Mouse (Mus musculus): Measurements from ENCODE around the gene Dnah8. TPM values are rescaled to one million over a fixed set of nuclear protein-coding genes. Genes with fewer than 3 reads are reported as not detected.

Dnah8 gene
- polyA plus RNA-seq, 1 experiment from 2014 or later = 1.5 TPM

GRCm38 (mm10) chr17:30718197-30718596, 94.0 kb downstream of the Dnah8 start:
- no peak for ATAC-seq (replicated peaks; ENCODE audit: insufficient number of reproducible peaks, low FRiP score, low TSS enrichment, low read depth)
- Histone ChIP-seq H3K27me3 (ENCODE audit: control insufficient read depth, insufficient read depth, low read length) (no peaks in the 10 kb centered on the region), H3K4me1 (ENCODE audit: control insufficient read depth, insufficient read depth, low read length) (no peaks in the 10 kb centered on the region), H3K9me3 (replicated peaks; ENCODE audit: control insufficient read depth, low read length) (no peaks in the 10 kb centered on the region), H3K4me2 (ENCODE audit: low read depth, low read length) (no peak overlapping the region), H3K36me3 (replicated peaks; ENCODE audit: control insufficient read depth, insufficient read depth, low read depth, low read length) (no peaks in the 10 kb centered on the region), H3K9ac (replicated peaks; ENCODE audit: low read length) (no peak overlapping the region), H3K27ac (replicated peaks; ENCODE audit: low read depth, low read length) (no peak overlapping the region), H3K4me3 (ENCODE audit: low read depth, low read length) (no peak overlapping the region)
- 92% methylated on average over 7 of the region's 7 CpGs for WGBS
- DNase-seq (ENCODE audit: low spot score) = no peak

DNA sequence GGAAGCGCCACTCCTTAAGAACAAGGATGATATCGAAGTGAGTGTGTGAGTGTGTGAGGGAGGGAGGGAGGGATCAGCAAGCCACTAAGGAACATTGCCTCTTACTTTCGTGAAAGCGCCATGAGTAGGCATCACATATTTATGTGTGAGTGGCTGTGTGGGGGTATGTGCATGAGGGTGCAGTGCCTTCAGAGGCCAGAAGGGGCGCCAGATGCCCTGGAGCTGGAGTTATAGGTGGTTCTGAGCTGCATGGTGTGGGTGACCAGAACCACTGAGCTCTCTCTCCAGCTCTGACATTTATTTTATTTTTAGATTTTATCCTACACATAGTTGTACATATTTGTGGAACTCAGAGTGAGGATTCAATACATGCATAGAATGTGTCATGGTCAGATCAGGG, 94.9 kb downstream of the Dnah8 start:
- 76% methylated on average over 5 of the region's 5 CpGs for WGBS
- ATAC-seq (replicated peaks; ENCODE audit: insufficient number of reproducible peaks, low FRiP score, low TSS enrichment, low read depth) (no peak), DNase-seq (ENCODE audit: low spot score) (no peak)
- H3K4me3 ChIP-seq (ENCODE audit: low read depth, low read length) = no peak overlapping the region
- no peak overlapping the region for H3K4me2 ChIP-seq (ENCODE audit: low read depth, low read length)
- H3K4me1 ChIP-seq (ENCODE audit: control insufficient read depth, insufficient read depth, low read length) = no peaks in the 10 kb centered on the region
- H3K27me3 ChIP-seq (ENCODE audit: control insufficient read depth, insufficient read depth, low read length) = no peaks in the 10 kb centered on the region
- no peaks in the 10 kb centered on the region for H3K9me3 ChIP-seq (replicated peaks; ENCODE audit: control insufficient read depth, low read length)
- no peak overlapping the region for H3K9ac ChIP-seq (replicated peaks; ENCODE audit: low read length)
- H3K27ac ChIP-seq (replicated peaks; ENCODE audit: low read depth, low read length) = no peak overlapping the region
- H3K36me3 ChIP-seq (replicated peaks; ENCODE audit: control insufficient read depth, insufficient read depth, low read depth, low read length) = no peaks in the 10 kb centered on the region

DNA sequence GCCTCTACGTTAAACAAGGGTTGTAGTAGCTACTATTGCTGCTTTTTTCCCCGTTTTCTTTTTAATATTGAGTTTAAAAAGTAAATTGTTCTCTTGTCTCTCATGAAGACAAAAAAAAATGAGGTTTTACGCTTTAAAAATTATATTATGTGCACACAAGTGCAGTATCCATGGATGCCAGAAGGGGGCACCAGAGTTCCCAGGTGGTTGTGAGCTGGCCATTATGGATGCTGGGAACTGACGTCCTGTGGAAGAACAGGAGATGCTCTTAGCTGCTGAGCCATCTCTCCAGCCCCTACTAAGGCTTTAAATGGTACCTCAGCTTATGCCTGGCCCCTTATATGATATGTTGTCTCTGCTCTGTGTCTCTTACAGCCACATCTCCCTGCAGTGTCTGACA, 103.6 kb downstream of the Dnah8 start:
- WGBS = 51% methylated on average over 4 of the region's 4 CpGs
- Histone ChIP-seq H3K4me2 (ENCODE audit: low read depth, low read length) (no peak overlapping the region), H3K9me3 (replicated peaks; ENCODE audit: control insufficient read depth, low read length) (no peaks in the 10 kb centered on the region), H3K27ac (replicated peaks; ENCODE audit: low read depth, low read length) (no peak overlapping the region), H3K4me1 (ENCODE audit: control insufficient read depth, insufficient read depth, low read length) (no peaks in the 10 kb centered on the region), H3K27me3 (ENCODE audit: control insufficient read depth, insufficient read depth, low read length) (no peaks in the 10 kb centered on the region), H3K9ac (replicated peaks; ENCODE audit: low read length) (no peak overlapping the region), H3K36me3 (replicated peaks; ENCODE audit: control insufficient read depth, insufficient read depth, low read depth, low read length) (no peaks in the 10 kb centered on the region), H3K4me3 (ENCODE audit: low read depth, low read length) (no peak overlapping the region)
- DNase-seq (ENCODE audit: low spot score) (no peak), ATAC-seq (replicated peaks; ENCODE audit: insufficient number of reproducible peaks, low FRiP score, low TSS enrichment, low read depth) (no peak)

DNA sequence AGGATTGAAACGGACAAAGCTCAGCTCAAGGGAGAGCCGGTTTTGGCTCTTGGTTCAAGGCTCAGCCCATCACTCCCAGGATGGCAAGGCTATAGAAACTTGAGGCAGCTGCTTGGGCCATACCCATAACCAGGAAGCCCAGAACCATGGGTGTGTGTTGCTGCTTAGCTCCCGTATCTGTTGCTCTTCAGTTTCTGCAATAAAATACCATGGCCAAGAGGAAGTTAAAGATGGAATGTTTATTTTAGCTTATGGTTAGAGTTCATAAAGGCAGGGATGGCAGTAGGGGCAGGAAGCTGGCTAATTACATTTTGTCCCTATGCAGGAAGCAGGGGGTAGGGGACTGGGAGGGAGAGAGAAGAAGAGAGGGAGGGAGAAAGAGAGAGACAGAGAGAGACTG, 108.6 kb downstream of the Dnah8 start:
- H3K36me3 ChIP-seq (replicated peaks; ENCODE audit: control insufficient read depth, insufficient read depth, low read depth, low read length) = no peaks in the 10 kb centered on the region
- no peak overlapping the region for H3K9ac ChIP-seq (replicated peaks; ENCODE audit: low read length)
- H3K27me3 ChIP-seq (ENCODE audit: control insufficient read depth, insufficient read depth, low read length) = no peaks in the 10 kb centered on the region
- no peak overlapping the region for H3K4me3 ChIP-seq (ENCODE audit: low read depth, low read length)
- DNase-seq (ENCODE audit: low spot score) (no peak), ATAC-seq (replicated peaks; ENCODE audit: insufficient number of reproducible peaks, low FRiP score, low TSS enrichment, low read depth) (no peak)
- WGBS = 67% methylated on average over 3 of the region's 3 CpGs
- no peaks in the 10 kb centered on the region for H3K4me1 ChIP-seq (ENCODE audit: control insufficient read depth, insufficient read depth, low read length)
- no peak overlapping the region for H3K4me2 ChIP-seq (ENCODE audit: low read depth, low read length)
- no peaks in the 10 kb centered on the region for H3K9me3 ChIP-seq (replicated peaks; ENCODE audit: control insufficient read depth, low read length)
- no peak overlapping the region for H3K27ac ChIP-seq (replicated peaks; ENCODE audit: low read depth, low read length)

- no peak overlapping the region for H3K9ac ChIP-seq (replicated peaks; ENCODE audit: low read length)
- no peaks in the 10 kb centered on the region for H3K27me3 ChIP-seq (ENCODE audit: control insufficient read depth, insufficient read depth, low read length)
- no peaks in the 10 kb centered on the region for H3K4me1 ChIP-seq (ENCODE audit: control insufficient read depth, insufficient read depth, low read length)
- no peak overlapping the region for H3K27ac ChIP-seq (replicated peaks; ENCODE audit: low read depth, low read length)
- no peaks in the 10 kb centered on the region for H3K9me3 ChIP-seq (replicated peaks; ENCODE audit: control insufficient read depth, low read length)
- DNase-seq (ENCODE audit: low spot score) = no peak
- WGBS = 89% methylated on average over 8 of the region's 8 CpGs
- no peak overlapping the region for H3K4me3 ChIP-seq (ENCODE audit: low read depth, low read length)
- H3K36me3 ChIP-seq (replicated peaks; ENCODE audit: control insufficient read depth, insufficient read depth, low read depth, low read length) = no peaks in the 10 kb centered on the region
- no peak for ATAC-seq (replicated peaks; ENCODE audit: insufficient number of reproducible peaks, low FRiP score, low TSS enrichment, low read depth)
- H3K4me2 ChIP-seq (ENCODE audit: low read depth, low read length) = no peak overlapping the region
Measured at GRCm38 (mm10) chr17:30734770-30735169, 110.6 kb downstream of the Dnah8 start.

DNA sequence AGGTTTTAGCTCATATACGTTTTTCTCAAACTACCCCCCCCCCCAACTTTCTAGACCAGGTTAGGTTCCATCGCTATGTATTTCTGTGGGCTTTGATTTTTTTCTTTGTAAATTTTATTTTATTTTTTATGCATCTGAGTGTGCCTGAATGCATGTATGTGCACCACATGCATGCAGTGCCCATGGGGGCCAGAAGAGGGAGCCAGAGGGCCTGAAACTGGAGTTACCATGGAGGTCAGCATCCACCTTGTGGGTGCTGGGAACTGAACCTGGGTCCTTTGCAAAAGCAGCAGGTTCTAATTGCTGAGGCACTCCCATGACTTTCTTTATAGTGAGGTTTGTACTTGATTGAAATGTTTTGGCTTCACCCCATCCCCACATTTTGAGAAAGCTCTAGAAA, 111.3 kb downstream of the Dnah8 start:
- WGBS = 98% methylated on average over 2 of the region's 2 CpGs
- H3K4me1 ChIP-seq (ENCODE audit: control insufficient read depth, insufficient read depth, low read length) = no peaks in the 10 kb centered on the region
- H3K27me3 ChIP-seq (ENCODE audit: control insufficient read depth, insufficient read depth, low read length) = no peaks in the 10 kb centered on the region
- H3K36me3 ChIP-seq (replicated peaks; ENCODE audit: control insufficient read depth, insufficient read depth, low read depth, low read length) = no peaks in the 10 kb centered on the region
- no peak for DNase-seq (ENCODE audit: low spot score)
- H3K9me3 ChIP-seq (replicated peaks; ENCODE audit: control insufficient read depth, low read length) = no peaks in the 10 kb centered on the region
- H3K27ac ChIP-seq (replicated peaks; ENCODE audit: low read depth, low read length) = no peak overlapping the region
- H3K9ac ChIP-seq (replicated peaks; ENCODE audit: low read length) = no peak overlapping the region
- no peak overlapping the region for H3K4me3 ChIP-seq (ENCODE audit: low read depth, low read length)
- no peak overlapping the region for H3K4me2 ChIP-seq (ENCODE audit: low read depth, low read length)
- ATAC-seq (replicated peaks; ENCODE audit: insufficient number of reproducible peaks, low FRiP score, low TSS enrichment, low read depth) = no peak

- no peak overlapping the region for H3K27ac ChIP-seq (replicated peaks; ENCODE audit: low read depth, low read length)
- no peaks in the 10 kb centered on the region for H3K4me1 ChIP-seq (ENCODE audit: control insufficient read depth, insufficient read depth, low read length)
- H3K4me3 ChIP-seq (ENCODE audit: low read depth, low read length) = no peak overlapping the region
- no peaks in the 10 kb centered on the region for H3K36me3 ChIP-seq (replicated peaks; ENCODE audit: control insufficient read depth, insufficient read depth, low read depth, low read length)
- H3K4me2 ChIP-seq (ENCODE audit: low read depth, low read length) = no peak overlapping the region
- ATAC-seq (replicated peaks; ENCODE audit: insufficient number of reproducible peaks, low FRiP score, low TSS enrichment, low read depth) (no peak), DNase-seq (ENCODE audit: low spot score) (peak; percentile 48)
- H3K9ac ChIP-seq (replicated peaks; ENCODE audit: low read length) = no peak overlapping the region
- H3K9me3 ChIP-seq (replicated peaks; ENCODE audit: control insufficient read depth, low read length) = no peaks in the 10 kb centered on the region
- no peaks in the 10 kb centered on the region for H3K27me3 ChIP-seq (ENCODE audit: control insufficient read depth, insufficient read depth, low read length)
- 46% methylated on average over 6 of the region's 6 CpGs for WGBS
Measured at GRCm38 (mm10) chr17:30737797-30738196, 113.6 kb downstream of the Dnah8 start.

DNA sequence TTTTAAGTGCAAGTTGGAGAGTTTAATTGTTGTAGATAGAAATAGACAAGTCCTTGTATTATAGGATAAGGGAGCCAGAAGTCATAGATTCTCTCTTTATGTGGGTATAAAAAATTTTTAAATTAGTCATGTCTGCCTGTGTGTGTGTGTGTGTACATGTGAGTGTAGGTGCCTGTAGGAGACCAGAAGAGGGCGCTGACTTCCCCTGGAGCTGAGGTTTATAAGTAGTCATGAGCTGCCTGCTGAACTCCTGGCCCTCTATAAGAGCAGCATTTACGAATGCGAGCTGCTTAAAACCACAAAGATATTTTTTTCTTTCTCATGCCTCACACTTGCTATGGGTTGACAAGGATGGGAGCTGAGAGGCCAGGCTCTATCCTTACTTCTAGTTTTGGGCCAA, 115.6 kb downstream of the Dnah8 start:
- DNase-seq (ENCODE audit: low spot score) (no peak), ATAC-seq (replicated peaks; ENCODE audit: insufficient number of reproducible peaks, low FRiP score, low TSS enrichment, low read depth) (no peak)
- no peak overlapping the region for H3K4me2 ChIP-seq (ENCODE audit: low read depth, low read length)
- no peak overlapping the region for H3K27ac ChIP-seq (replicated peaks; ENCODE audit: low read depth, low read length)
- H3K36me3 ChIP-seq (replicated peaks; ENCODE audit: control insufficient read depth, insufficient read depth, low read depth, low read length) = no peaks in the 10 kb centered on the region
- no peaks in the 10 kb centered on the region for H3K9me3 ChIP-seq (replicated peaks; ENCODE audit: control insufficient read depth, low read length)
- WGBS = 86% methylated on average over 3 of the region's 3 CpGs
- H3K9ac ChIP-seq (replicated peaks; ENCODE audit: low read length) = no peak overlapping the region
- no peaks in the 10 kb centered on the region for H3K27me3 ChIP-seq (ENCODE audit: control insufficient read depth, insufficient read depth, low read length)
- H3K4me3 ChIP-seq (ENCODE audit: low read depth, low read length) = no peak overlapping the region
- no peaks in the 10 kb centered on the region for H3K4me1 ChIP-seq (ENCODE audit: control insufficient read depth, insufficient read depth, low read length)
